In genomic region chr13:7090916-7091315, GRCm38 (mm10) we compare ENCODE assay signal across 14 mouse cellular contexts.
"Had no signal": no experiment of that assay in that cellular context is flagged by ENCODE, and none has a peak within 500 bp of the region (broad histone marks: within the 10 kb centered on the region; RNA-seq: fewer than 3 reads in every experiment).

No protein-coding gene starts in this region.

- H3K36me3 ChIP-seq: limb, embryonic 12.5 days; liver, embryonic 13.5 days; midbrain, embryonic 13.5 days had no signal

- H3K27ac ChIP-seq: kidney, postnatal 0 days; limb, embryonic 12.5 days; liver, embryonic 13.5 days; midbrain, embryonic 13.5 days; stomach, postnatal 0 days had no signal

- H3K4me2 ChIP-seq: limb, embryonic 12.5 days; liver, embryonic 13.5 days; midbrain, embryonic 13.5 days had no signal

- DNase-seq: kidney, adult 11 months; kidney, adult 9 months; kidney, postnatal 36 days; liver; liver, embryonic 13.5 days; liver, postnatal 0 days; right cerebral cortex, postnatal 25 days; thymus, adult 2 months; thymus, postnatal 25 days had no signal

- H3K4me3 ChIP-seq: limb, embryonic 12.5 days; liver, embryonic 13.5 days; midbrain, embryonic 13.5 days had no signal

- H3K4me1 ChIP-seq: limb, embryonic 12.5 days; liver, embryonic 13.5 days; midbrain, embryonic 13.5 days had no signal

- H3K9me3 ChIP-seq: limb, embryonic 12.5 days; liver, embryonic 13.5 days; midbrain, embryonic 13.5 days had no signal

- H3K27me3 ChIP-seq: limb, embryonic 12.5 days; liver, embryonic 13.5 days; midbrain, embryonic 13.5 days had no signal

- H3K9ac ChIP-seq: limb, embryonic 12.5 days; liver, embryonic 13.5 days; liver, postnatal 0 days; midbrain, embryonic 13.5 days had no signal

- ATAC-seq: inflammation-experienced regulatory T-cells, adult 6 months; liver, postnatal 0 days; midbrain, embryonic 13.5 days had no signal
